Mouse (Mus musculus): Measurements from ENCODE around the gene Slc8a2. TPM values are rescaled to one million over a fixed set of nuclear protein-coding genes. Genes with fewer than 3 reads are reported as not detected.

Slc8a2 gene
- polyA plus RNA-seq, 1 experiment: 0.02 TPM

- TF ChIP-seq CTCF (IDR thresholded peaks at IDR 0.05; ENCODE audit: control insufficient read depth, insufficient read depth, insufficient read length) (no peak), CEBPB (IDR thresholded peaks at IDR 0.05; ENCODE audit: low read depth) (no peak), USF1 (IDR thresholded peaks at IDR 0.05; ENCODE audit: low read depth) (no peak), FOSL1 (IDR thresholded peaks at IDR 0.05; ENCODE audit: insufficient read depth, low read length, poor library complexity, severe bottlenecking) (no peak), MYOD1 (IDR thresholded peaks at IDR 0.05; ENCODE audit: control insufficient read depth, insufficient read length, low read depth) (no peak), MYOG (IDR thresholded peaks at IDR 0.05; ENCODE audit: control insufficient read depth, extremely low read depth, insufficient read length) (no peak)
- no peak overlapping the region for H3K4me3 ChIP-seq (ENCODE audit: insufficient read depth, poor library complexity, severe bottlenecking)
- no peak overlapping the region for H3ac ChIP-seq (ENCODE audit: control insufficient read depth, insufficient read length, low read depth)
- no peaks in the 10 kb centered on the region for H3K79me3 ChIP-seq (ENCODE audit: low read depth)
- no peaks in the 10 kb centered on the region for H3K79me2 ChIP-seq (ENCODE audit: control insufficient read depth, insufficient read depth)
- H3K27me3 ChIP-seq (ENCODE audit: control insufficient read depth, insufficient read depth, insufficient read length): peaks cover 48% of the 10 kb centered on the region
- H3K36me3 ChIP-seq (ENCODE audit: control insufficient read depth, insufficient read depth): no peaks in the 10 kb centered on the region
These were observed 3.3 kb downstream of the Slc8a2 start for GRCm38 (mm10) chr7:16132926-16133325.

- Histone ChIP-seq H3K4me3 (ENCODE audit: insufficient read depth, poor library complexity, severe bottlenecking) (no peak overlapping the region), H3K79me2 (ENCODE audit: control insufficient read depth, insufficient read depth) (no peaks in the 10 kb centered on the region), H3K27me3 (ENCODE audit: control insufficient read depth, insufficient read depth, insufficient read length) (peaks cover 52% of the 10 kb centered on the region), H3K36me3 (ENCODE audit: control insufficient read depth, insufficient read depth) (no peaks in the 10 kb centered on the region), H3ac (ENCODE audit: control insufficient read depth, insufficient read length, low read depth) (no peak overlapping the region), H3K79me3 (ENCODE audit: low read depth) (no peaks in the 10 kb centered on the region)
- no peak for TF ChIP-seq MYOG (IDR thresholded peaks at IDR 0.05; ENCODE audit: control insufficient read depth, extremely low read depth, insufficient read length)
- no peak for TF ChIP-seq MYOD1 (IDR thresholded peaks at IDR 0.05; ENCODE audit: control insufficient read depth, insufficient read length, low read depth)
- TF ChIP-seq FOSL1 (IDR thresholded peaks at IDR 0.05; ENCODE audit: insufficient read depth, low read length, poor library complexity, severe bottlenecking): no peak
- TF ChIP-seq MAX (IDR thresholded peaks at IDR 0.05): no peak
- TF ChIP-seq CEBPB (IDR thresholded peaks at IDR 0.05; ENCODE audit: low read depth): no peak
- TF ChIP-seq CTCF (IDR thresholded peaks at IDR 0.05; ENCODE audit: control insufficient read depth, insufficient read depth, insufficient read length): no peak
- TF ChIP-seq USF1 (IDR thresholded peaks at IDR 0.05; ENCODE audit: low read depth): no peak
These were observed 4.1 kb downstream of the Slc8a2 start for GRCm38 (mm10) chr7:16133691-16134090.

DNA sequence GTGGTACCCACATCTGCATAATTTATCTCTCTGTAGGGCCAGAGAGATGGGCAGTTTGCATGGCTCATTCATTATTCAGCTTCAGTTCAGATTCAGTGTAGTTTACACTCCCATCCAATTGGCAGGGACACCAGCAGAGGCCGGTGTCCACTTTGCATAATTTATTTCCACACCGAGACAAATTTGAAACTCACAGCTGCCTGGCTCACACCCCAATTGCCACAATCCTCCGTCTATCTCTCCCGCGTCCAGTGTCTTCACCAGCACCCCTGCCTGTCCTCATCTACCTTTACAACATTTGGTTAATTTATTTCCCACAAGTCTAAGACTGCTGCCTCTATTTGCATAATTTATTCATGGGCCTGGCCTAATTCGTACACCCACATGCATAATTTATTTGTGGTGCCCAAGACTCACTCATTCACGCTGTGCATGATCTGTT, 5.3 kb downstream of the Slc8a2 start:
- H3ac ChIP-seq (ENCODE audit: control insufficient read depth, insufficient read length, low read depth): no peak overlapping the region
- TF ChIP-seq FOSL1 (IDR thresholded peaks at IDR 0.05; ENCODE audit: insufficient read depth, low read length, poor library complexity, severe bottlenecking) (no peak), MYOG (IDR thresholded peaks at IDR 0.05; ENCODE audit: control insufficient read depth, extremely low read depth, insufficient read length) (no peak), MAX (IDR thresholded peaks at IDR 0.05) (no peak), USF1 (IDR thresholded peaks at IDR 0.05; ENCODE audit: low read depth) (no peak), MYOD1 (IDR thresholded peaks at IDR 0.05; ENCODE audit: control insufficient read depth, insufficient read length, low read depth) (no peak), CEBPB (IDR thresholded peaks at IDR 0.05; ENCODE audit: low read depth) (no peak), CTCF (IDR thresholded peaks at IDR 0.05; ENCODE audit: control insufficient read depth, insufficient read depth, insufficient read length) (no peak)
- no peaks in the 10 kb centered on the region for H3K79me3 ChIP-seq (ENCODE audit: low read depth)
- no peaks in the 10 kb centered on the region for H3K79me2 ChIP-seq (ENCODE audit: control insufficient read depth, insufficient read depth)
- H3K36me3 ChIP-seq (ENCODE audit: control insufficient read depth, insufficient read depth): no peaks in the 10 kb centered on the region
- H3K4me3 ChIP-seq (ENCODE audit: insufficient read depth, poor library complexity, severe bottlenecking): no peak overlapping the region
- peaks cover 54% of the 10 kb centered on the region for H3K27me3 ChIP-seq (ENCODE audit: control insufficient read depth, insufficient read depth, insufficient read length)

DNA sequence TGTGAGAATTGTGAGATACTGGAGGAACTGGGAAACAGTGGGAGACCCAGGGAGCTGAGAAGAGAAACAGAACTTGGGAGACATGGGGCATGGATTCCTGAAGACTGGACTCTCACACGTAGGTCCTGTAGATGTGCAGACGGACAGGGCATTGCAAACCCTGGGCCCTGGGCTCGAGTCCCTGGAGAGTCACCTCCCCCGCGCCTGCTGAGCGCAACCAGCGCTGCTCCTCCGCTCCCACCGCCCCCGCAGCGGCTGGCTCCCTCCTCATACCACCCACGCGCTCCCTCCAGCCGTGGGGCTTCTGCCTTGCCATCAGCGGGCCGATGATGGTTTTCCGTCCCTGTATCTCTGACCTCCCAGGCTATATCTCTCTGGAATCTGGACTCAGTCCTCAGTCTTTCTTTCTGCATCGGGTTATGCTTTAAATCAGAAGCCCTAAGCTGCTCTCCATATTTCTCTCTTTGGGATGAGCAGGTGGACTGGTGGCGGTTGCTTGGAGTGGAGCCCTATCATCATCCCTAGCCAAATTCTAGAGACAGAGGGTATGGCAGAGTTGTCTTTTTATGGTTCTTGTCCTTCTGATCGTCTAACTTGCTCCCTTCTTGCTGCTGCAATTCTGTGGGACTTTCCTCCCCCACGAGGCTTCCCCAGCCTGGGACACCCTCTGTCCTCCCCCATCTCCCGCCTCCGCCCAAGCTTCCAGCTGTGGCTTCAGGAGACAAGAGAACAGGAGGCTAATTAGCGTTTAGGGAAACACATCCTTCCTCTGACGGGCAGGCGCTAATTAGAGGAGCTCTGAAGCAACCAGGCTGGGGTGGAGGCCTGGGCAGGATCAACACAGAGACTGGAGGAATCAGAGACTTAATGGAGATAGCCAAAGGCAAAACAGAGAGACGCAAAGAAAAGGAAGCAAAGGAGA, 17.1 kb downstream of the Slc8a2 start:
- Histone ChIP-seq H3ac (ENCODE audit: control insufficient read depth, insufficient read length, low read depth) (no peak overlapping the region), H3K4me3 (ENCODE audit: insufficient read depth, poor library complexity, severe bottlenecking) (no peak overlapping the region), H3K27me3 (ENCODE audit: control insufficient read depth, insufficient read depth, insufficient read length) (peaks cover 27% of the 10 kb centered on the region), H3K79me2 (ENCODE audit: control insufficient read depth, insufficient read depth) (no peaks in the 10 kb centered on the region), H3K79me3 (ENCODE audit: low read depth) (no peaks in the 10 kb centered on the region), H3K36me3 (ENCODE audit: control insufficient read depth, insufficient read depth) (no peaks in the 10 kb centered on the region)
- TF ChIP-seq MYOD1 (IDR thresholded peaks at IDR 0.05; ENCODE audit: control insufficient read depth, insufficient read length, low read depth): no peak
- TF ChIP-seq CEBPB (IDR thresholded peaks at IDR 0.05; ENCODE audit: low read depth): no peak
- no peak for TF ChIP-seq CTCF (IDR thresholded peaks at IDR 0.05; ENCODE audit: control insufficient read depth, insufficient read depth, insufficient read length)
- no peak for TF ChIP-seq FOSL1 (IDR thresholded peaks at IDR 0.05; ENCODE audit: insufficient read depth, low read length, poor library complexity, severe bottlenecking)
- no peak for TF ChIP-seq USF1 (IDR thresholded peaks at IDR 0.05; ENCODE audit: low read depth)

- no peaks in the 10 kb centered on the region for H3K79me3 ChIP-seq (ENCODE audit: low read depth)
- no peaks in the 10 kb centered on the region for H3K36me3 ChIP-seq (ENCODE audit: control insufficient read depth, insufficient read depth)
- H3K79me2 ChIP-seq (ENCODE audit: control insufficient read depth, insufficient read depth): no peaks in the 10 kb centered on the region
- H3K27me3 ChIP-seq (ENCODE audit: control insufficient read depth, insufficient read depth, insufficient read length): peaks cover 30% of the 10 kb centered on the region
- no peak for TF ChIP-seq MYOG (IDR thresholded peaks at IDR 0.05; ENCODE audit: control insufficient read depth, extremely low read depth, insufficient read length)
- TF ChIP-seq MYOD1 (IDR thresholded peaks at IDR 0.05; ENCODE audit: control insufficient read depth, insufficient read length, low read depth): no peak
- TF ChIP-seq MAX (IDR thresholded peaks at IDR 0.05): no peak
- TF ChIP-seq FOSL1 (IDR thresholded peaks at IDR 0.05; ENCODE audit: insufficient read depth, low read length, poor library complexity, severe bottlenecking): no peak
- no peak for TF ChIP-seq CTCF (IDR thresholded peaks at IDR 0.05; ENCODE audit: control insufficient read depth, insufficient read depth, insufficient read length)
- TF ChIP-seq USF1 (IDR thresholded peaks at IDR 0.05; ENCODE audit: low read depth): no peak
- H3ac ChIP-seq (ENCODE audit: control insufficient read depth, insufficient read length, low read depth): no peak overlapping the region
- H3K4me3 ChIP-seq (ENCODE audit: insufficient read depth, poor library complexity, severe bottlenecking): no peak overlapping the region
These were observed 18.0 kb downstream of the Slc8a2 start for GRCm38 (mm10) chr7:16147643-16148042.

All from C2C12 (cell line).